Mouse (Mus musculus): ENCODE results near the gene Stk11ip.

Stk11ip gene

GRCm38 (mm10) chr1:75541496-75541895, 20.2 kb downstream of the Stk11ip start:
- DNase-seq (ENCODE audit: low read depth, low spot score), result no peak

- DNase-seq (ENCODE audit: low read depth, low spot score), result no peak
These were observed 23.0 kb downstream of the Stk11ip start for GRCm38 (mm10) chr1:75544351-75544750.

- DNase-seq (ENCODE audit: low read depth, low spot score), result peak; percentile 45
These were observed 24.9 kb downstream of the Stk11ip start, which contains the start of gene Slc4a3 for GRCm38 (mm10) chr1:75545965-75546956. Slc4a3 (plus strand) TSS chr1:75546266.

GRCm38 (mm10) chr1:75547351-75547750, 26.0 kb downstream of the Stk11ip start:
- DNase-seq (ENCODE audit: low read depth, low spot score), result no peak

- no peak for DNase-seq (ENCODE audit: low read depth, low spot score)
These were observed 26.8 kb downstream of the Stk11ip start for GRCm38 (mm10) chr1:75548083-75548482.

- peak; percentile 13 for DNase-seq (ENCODE audit: low read depth, low spot score)
These were observed 27.5 kb downstream of the Stk11ip start for GRCm38 (mm10) chr1:75548871-75549270.

GRCm38 (mm10) chr1:75549289-75550279, 28.3 kb downstream of the Stk11ip start:
- DNase-seq (ENCODE audit: low read depth, low spot score), result no peak

GRCm38 (mm10) chr1:75550586-75550985, 29.3 kb downstream of the Stk11ip start:
- DNase-seq (ENCODE audit: low read depth, low spot score), result no peak

- DNase-seq (ENCODE audit: low read depth, low spot score), result no peak
These were observed 34.4 kb downstream of the Stk11ip start for GRCm38 (mm10) chr1:75555680-75556079.

- no peak for DNase-seq (ENCODE audit: low read depth, low spot score)
These were observed 34.9 kb downstream of the Stk11ip start for GRCm38 (mm10) chr1:75556143-75556781.

- peak; percentile 56 for DNase-seq (ENCODE audit: low read depth, low spot score)
These were observed 35.7 kb downstream of the Stk11ip start for GRCm38 (mm10) chr1:75557041-75557440.

GRCm38 (mm10) chr1:75558388-75559178, 37.3 kb downstream of the Stk11ip start:
- DNase-seq (ENCODE audit: low read depth, low spot score), result no peak

GRCm38 (mm10) chr1:75559212-75559925, 38.0 kb downstream of the Stk11ip start:
- peak; percentile 97 for DNase-seq (ENCODE audit: low read depth, low spot score)

GRCm38 (mm10) chr1:75560206-75560913, 39.0 kb downstream of the Stk11ip start:
- no peak for DNase-seq (ENCODE audit: low read depth, low spot score)

- DNase-seq (ENCODE audit: low read depth, low spot score), result no peak
These were observed 40.0 kb downstream of the Stk11ip start for GRCm38 (mm10) chr1:75561221-75561897.

- no peak for DNase-seq (ENCODE audit: low read depth, low spot score)
These were observed 40.5 kb downstream of the Stk11ip start for GRCm38 (mm10) chr1:75561898-75562238.

- DNase-seq (ENCODE audit: low read depth, low spot score), result no peak
These were observed 42.8 kb downstream of the Stk11ip start for GRCm38 (mm10) chr1:75564102-75564501.

GRCm38 (mm10) chr1:75564916-75565315, 43.6 kb downstream of the Stk11ip start:
- DNase-seq (ENCODE audit: low read depth, low spot score), result no peak

- DNase-seq (ENCODE audit: low read depth, low spot score), result no peak
These were observed 44.3 kb downstream of the Stk11ip start for GRCm38 (mm10) chr1:75565616-75566015.
